Mouse (Mus musculus): Measurements from ENCODE around the gene Zfp560. TPM values are rescaled to one million over a fixed set of nuclear protein-coding genes. Genes with fewer than 3 reads are reported as not detected.

Zfp560 gene
- total RNA-seq (2021) = 10 to 100 TPM in 1 of 2 experiments, 1 to 10 TPM in 1; 9.9 to 11.0 TPM
- 10.1 and 13.6 TPM in 2 replicates for polyA plus RNA-seq (2012; rRNA removed)
- long read RNA-seq, full-length matches to known transcripts = 10 of 13 reads
- long read RNA-seq, partial matches to known transcripts = 1 of 13 reads
- long read RNA-seq, other reads (novel, unspliced or antisense) = 2 of 13 reads

DNA sequence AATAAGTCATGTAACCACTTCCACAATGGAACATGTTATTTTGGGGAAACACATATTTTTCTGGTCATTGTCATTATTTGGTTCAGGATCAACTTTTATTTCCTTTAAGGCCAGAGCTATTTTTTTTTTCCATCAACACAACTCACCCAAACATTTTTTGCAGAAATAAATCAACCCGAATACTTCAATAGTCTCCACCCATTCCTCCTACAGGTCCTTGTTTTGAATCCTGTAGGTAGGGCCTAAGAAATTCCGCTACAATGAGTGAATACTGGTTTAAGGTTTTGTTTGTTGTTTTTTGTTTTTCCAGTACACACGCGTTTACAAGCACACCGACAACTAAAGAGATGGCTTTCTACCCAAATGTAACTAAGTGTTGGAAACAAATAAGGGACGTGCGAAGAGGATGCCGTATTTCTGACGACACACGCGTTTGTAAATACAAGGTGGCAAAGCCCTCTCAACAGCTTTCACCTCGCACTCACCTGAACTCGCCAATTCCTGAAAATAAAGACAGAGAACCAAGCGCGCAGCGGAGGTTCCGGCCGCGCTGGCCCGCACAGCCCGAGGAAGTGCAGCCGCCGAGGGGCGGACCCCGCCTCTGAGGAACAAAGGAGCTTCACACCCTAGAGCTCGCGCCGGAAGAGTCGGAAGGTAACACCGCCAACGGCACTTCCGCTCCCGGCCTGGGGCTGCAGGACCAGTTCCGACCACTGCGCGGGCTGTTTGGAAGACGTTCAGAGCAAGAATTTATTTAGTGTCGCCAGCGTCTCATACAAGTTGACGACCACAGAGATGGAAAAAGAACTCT lies at the start of gene Zfp560:
TSS of gene Zfp560 (minus strand) at position 646 of the 811 bp plus-strand sequence.
- 3% methylated on average over 40 of the region's 40 CpGs for WGBS
- peak; percentile 80 for TF ChIP-seq CTCF (IDR thresholded peaks at IDR 0.05)
- TF ChIP-seq POLR2A (IDR thresholded peaks at IDR 0.05; ENCODE audit: insufficient read depth, low read depth, low read length) = peak; percentile 74
- TF ChIP-seq EP300 (IDR thresholded peaks at IDR 0.05; ENCODE audit: insufficient read depth, low read depth, low read length) = 0 out of 2 replicates have a peak, but pooled peaks have one; percentile 9
- intact Hi-C loops (cut with DNase I) = loop anchor here (2.0 to 10.0 kb wide), 4 partner anchors 76 to 268 kb away; partner anchors contain the start of genes Pin1, Zfp26 and Zfp846
- Histone ChIP-seq H3K27ac (peak within 1 kb of the TSS; percentile 68), H3K9ac (ENCODE audit: low read depth, low read length) (peak within 1 kb of the TSS; percentile 80), H3K27me3 (ENCODE audit: control insufficient read depth, insufficient read depth, low read length) (no peaks in the 10 kb centered on the region), H3K4me1 (ENCODE audit: control insufficient read depth, insufficient read depth, low read length) (peaks cover 1% of the 10 kb centered on the region), H3K79me2 (replicated peaks; ENCODE audit: control insufficient read depth, insufficient read depth, low read length) (no peaks in the 10 kb centered on the region), H3K36me3 (ENCODE audit: control insufficient read depth, insufficient read depth, low read length) (no peaks in the 10 kb centered on the region), H3K4me3 (peak within 1 kb of the TSS; percentile 65)
- DNase-seq = peak; percentile 90 to 94

- Histone ChIP-seq H3K27me3 (ENCODE audit: control insufficient read depth, insufficient read depth, low read length) (no peaks in the 10 kb centered on the region), H3K4me1 (ENCODE audit: control insufficient read depth, insufficient read depth, low read length) (no peaks in the 10 kb centered on the region), H3K4me3 (no peak overlapping the region), H3K79me2 (replicated peaks; ENCODE audit: control insufficient read depth, insufficient read depth, low read length) (no peaks in the 10 kb centered on the region), H3K9ac (ENCODE audit: low read depth, low read length) (no peak overlapping the region), H3K36me3 (ENCODE audit: control insufficient read depth, insufficient read depth, low read length) (no peaks in the 10 kb centered on the region), H3K27ac (no peak overlapping the region)
- intact Hi-C loops (cut with DNase I) = no loop called here
- WGBS = 86% methylated on average over 3 of the region's 3 CpGs
- DNase-seq = no peak
- no peak for TF ChIP-seq POLR2A (IDR thresholded peaks at IDR 0.05; ENCODE audit: insufficient read depth, low read depth, low read length)
- no peak for TF ChIP-seq EP300 (IDR thresholded peaks at IDR 0.05; ENCODE audit: insufficient read depth, low read depth, low read length)
- no peak for TF ChIP-seq CTCF (IDR thresholded peaks at IDR 0.05)
Measured at GRCm38 (mm10) chr9:20430004-20430403, 45.0 kb upstream of the Zfp560 start.

GRCm38 (mm10) chr9:20411460-20411859 lies 26.5 kb upstream of the Zfp560 start:
- no peak overlapping the region for H3K4me3 ChIP-seq
- no peaks in the 10 kb centered on the region for H3K36me3 ChIP-seq (ENCODE audit: control insufficient read depth, insufficient read depth, low read length)
- WGBS = 35% methylated on average over 1 of the region's 1 CpGs
- no peak for TF ChIP-seq POLR2A (IDR thresholded peaks at IDR 0.05; ENCODE audit: insufficient read depth, low read depth, low read length)
- 0 out of 2 replicates have a peak, but pooled peaks have one; percentile 8 for TF ChIP-seq CTCF (IDR thresholded peaks at IDR 0.05)
- H3K9ac ChIP-seq (ENCODE audit: low read depth, low read length) = no peak overlapping the region
- no peaks in the 10 kb centered on the region; the same call in 1 of the 2 replicates for H3K4me1 ChIP-seq (ENCODE audit: control insufficient read depth, insufficient read depth, low read length)
- DNase-seq = no peak
- H3K27ac ChIP-seq = no peak overlapping the region
- H3K27me3 ChIP-seq (ENCODE audit: control insufficient read depth, insufficient read depth, low read length) = no peaks in the 10 kb centered on the region
- H3K79me2 ChIP-seq (replicated peaks; ENCODE audit: control insufficient read depth, insufficient read depth, low read length) = no peaks in the 10 kb centered on the region
- intact Hi-C loops (cut with DNase I) = no loop called here

DNA sequence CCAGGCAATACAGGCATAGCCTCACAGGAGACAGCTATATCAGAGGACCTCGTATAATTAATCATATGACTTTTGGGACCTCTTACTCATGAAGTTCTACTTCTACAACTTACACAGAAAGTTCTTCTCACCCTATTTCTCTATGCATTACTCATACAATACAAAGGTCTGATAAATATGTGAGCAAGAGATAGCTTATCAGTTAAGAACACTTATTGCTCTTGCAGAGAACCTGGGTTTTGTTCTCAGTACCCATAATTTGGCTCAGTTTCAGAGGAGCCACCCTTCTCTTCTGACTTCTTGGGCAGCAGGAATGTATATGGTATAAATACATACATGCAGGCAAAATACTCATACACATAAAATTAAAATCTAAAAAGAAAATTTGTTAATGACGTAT lies 24.3 kb upstream of the Zfp560 start:
- no peak overlapping the region for H3K4me3 ChIP-seq
- intact Hi-C loops (cut with DNase I) = no loop called here
- no peaks in the 10 kb centered on the region; the same call in 1 of the 2 replicates for H3K4me1 ChIP-seq (ENCODE audit: control insufficient read depth, insufficient read depth, low read length)
- peak overlapping the region; percentile 52 for H3K27ac ChIP-seq
- WGBS = 69% methylated on average over 2 of the region's 2 CpGs
- no peak for DNase-seq
- no peaks in the 10 kb centered on the region for H3K79me2 ChIP-seq (replicated peaks; ENCODE audit: control insufficient read depth, insufficient read depth, low read length)
- TF ChIP-seq POLR2A (IDR thresholded peaks at IDR 0.05; ENCODE audit: insufficient read depth, low read depth, low read length) = no peak
- TF ChIP-seq EP300 (IDR thresholded peaks at IDR 0.05; ENCODE audit: insufficient read depth, low read depth, low read length) = no peak
- TF ChIP-seq CTCF (IDR thresholded peaks at IDR 0.05) = no peak
- no peak overlapping the region for H3K9ac ChIP-seq (ENCODE audit: low read depth, low read length)
- no peaks in the 10 kb centered on the region for H3K36me3 ChIP-seq (ENCODE audit: control insufficient read depth, insufficient read depth, low read length)
- no peaks in the 10 kb centered on the region for H3K27me3 ChIP-seq (ENCODE audit: control insufficient read depth, insufficient read depth, low read length)

- no peaks in the 10 kb centered on the region for H3K36me3 ChIP-seq (ENCODE audit: control insufficient read depth, insufficient read depth, low read length)
- H3K9ac ChIP-seq (ENCODE audit: low read depth, low read length) = peak overlapping the region; percentile 49
- peaks cover 1% of the 10 kb centered on the region for H3K4me1 ChIP-seq (ENCODE audit: control insufficient read depth, insufficient read depth, low read length)
- no peaks in the 10 kb centered on the region for H3K27me3 ChIP-seq (ENCODE audit: control insufficient read depth, insufficient read depth, low read length)
- TF ChIP-seq CTCF (IDR thresholded peaks at IDR 0.05) (no peak; the same call in 1 of the 2 replicates), POLR2A (IDR thresholded peaks at IDR 0.05; ENCODE audit: insufficient read depth, low read depth, low read length) (no peak), EP300 (IDR thresholded peaks at IDR 0.05; ENCODE audit: insufficient read depth, low read depth, low read length) (no peak)
- H3K27ac ChIP-seq = peak overlapping the region; percentile 68
- no peak for DNase-seq
- 14% methylated on average over 16 of the region's 16 CpGs for WGBS
- peak overlapping the region; percentile 65 for H3K4me3 ChIP-seq
- no peaks in the 10 kb centered on the region for H3K79me2 ChIP-seq (replicated peaks; ENCODE audit: control insufficient read depth, insufficient read depth, low read length)
- intact Hi-C loops (cut with DNase I) = loop anchor here (2.0 to 10.0 kb wide), 3 partner anchors 75 to 199 kb away; partner anchors contain the start of genes Zfp26 and Zfp846
Measured at GRCm38 (mm10) chr9:20385343-20385703, 346 bp upstream of the Zfp560 start.

Data from heart, adult 2 months (tissue).